ENCODE assay signal across 17 mouse cellular contexts in genomic region chr11:17658289-17658688, GRCm38 (mm10).
DNase-seq lines count a peak whose midpoint lies in the region; ATAC-seq lines count a peak whose summit lies in the region.
"Had no signal": no experiment of that assay in that cellular context is flagged by ENCODE, and none has a peak within 500 bp of the region (broad histone marks: within the 10 kb centered on the region; RNA-seq: fewer than 3 reads in every experiment).

No protein-coding gene starts in this region.

- no peak for DNase-seq in forebrain, embryonic 11.5 days (ENCODE audit: low spot score)
- DNase-seq in forebrain, embryonic 10.5 days (ENCODE audit: extremely low spot score, low spot score): no peak
- DNase-seq in right cerebral cortex, postnatal 10 days (ENCODE audit: low spot score in 2 of 2): peak; percentile 45 to 50
- no peak for DNase-seq in right cerebral cortex, postnatal 25 days
- DNase-seq in yolk sac, embryonic 10.5 days (ENCODE audit: low spot score): no peak
- DNase-seq in urinary bladder, adult 18-20 months (ENCODE audit: low spot score in 2 of 2): no peak
- DNase-seq: adrenal gland, adult 2 months; cerebellum, postnatal 10 days; gastrocnemius, postnatal 36 days; thymus, adult 2 months had no signal

- H3K27ac ChIP-seq in forebrain, embryonic 11.5 days (ENCODE audit: low read depth, low read length): no peak overlapping the region
- no peak overlapping the region for H3K27ac ChIP-seq in forebrain, embryonic 10.5 days
- H3K27ac ChIP-seq in hindbrain, embryonic 16.5 days (ENCODE audit: low read depth, low read length): no peak overlapping the region
- H3K27ac ChIP-seq in kidney, embryonic 16.5 days (ENCODE audit: low read length): no peak overlapping the region
- H3K27ac ChIP-seq: heart, embryonic 13.5 days; liver, embryonic 12.5 days had no signal

- no peak overlapping the region for H3K4me3 ChIP-seq in forebrain, embryonic 11.5 days (ENCODE audit: low read depth, low read length)
- H3K4me3 ChIP-seq in forebrain, embryonic 10.5 days: no peak overlapping the region
- no peak overlapping the region for H3K4me3 ChIP-seq in hindbrain, embryonic 16.5 days (ENCODE audit: low read length)
- H3K4me3 ChIP-seq in kidney, embryonic 16.5 days (ENCODE audit: low read length): no peak overlapping the region
- H3K4me3 ChIP-seq: heart, embryonic 13.5 days; liver, embryonic 12.5 days; megakaryocyte, embryonic 14.5 days had no signal

- no peak overlapping the region for H3K9ac ChIP-seq in forebrain, embryonic 11.5 days (ENCODE audit: low read length)
- no peak overlapping the region for H3K9ac ChIP-seq in hindbrain, embryonic 16.5 days (ENCODE audit: low read depth, low read length)
- no peak overlapping the region for H3K9ac ChIP-seq in kidney, embryonic 16.5 days (replicated peaks; ENCODE audit: low read length)
- H3K9ac ChIP-seq: heart, embryonic 13.5 days; liver, embryonic 12.5 days had no signal

- no peak overlapping the region for H3K4me2 ChIP-seq in forebrain, embryonic 11.5 days (ENCODE audit: low read depth, low read length, severe bottlenecking)
- H3K4me2 ChIP-seq in hindbrain, embryonic 16.5 days (ENCODE audit: low read length): no peak overlapping the region
- no peak overlapping the region for H3K4me2 ChIP-seq in kidney, embryonic 16.5 days (replicated peaks; ENCODE audit: low read depth, low read length)
- H3K4me2 ChIP-seq: heart, embryonic 13.5 days; liver, embryonic 12.5 days had no signal

- ATAC-seq in forebrain, embryonic 11.5 days (replicated peaks; ENCODE audit: low FRiP score): peak; percentile 58; the same call in 1 of the 2 replicates
- peak; percentile 68 for ATAC-seq in hindbrain, embryonic 16.5 days
- no peak for ATAC-seq in kidney, embryonic 16.5 days (ENCODE audit: low FRiP score, low TSS enrichment)
- ATAC-seq: liver, embryonic 12.5 days; lung, postnatal 0 days; Patski had no signal

- H3K27me3 ChIP-seq in forebrain, embryonic 11.5 days (ENCODE audit: control insufficient read depth, insufficient read depth, low read length): no peaks in the 10 kb centered on the region
- H3K27me3 ChIP-seq in forebrain, embryonic 10.5 days (ENCODE audit: poor library complexity, severe bottlenecking): no peaks in the 10 kb centered on the region
- H3K27me3 ChIP-seq in hindbrain, embryonic 16.5 days (replicated peaks; ENCODE audit: control insufficient read depth, insufficient read depth, low read length): no peaks in the 10 kb centered on the region
- no peaks in the 10 kb centered on the region for H3K27me3 ChIP-seq in kidney, embryonic 16.5 days (ENCODE audit: insufficient read depth, low read length)
- H3K27me3 ChIP-seq: heart, embryonic 13.5 days; liver, embryonic 12.5 days; megakaryocyte, embryonic 14.5 days; Patski had no signal

- H3K9me3 ChIP-seq in forebrain, embryonic 11.5 days (ENCODE audit: control insufficient read depth, low read length): no peaks in the 10 kb centered on the region
- no peaks in the 10 kb centered on the region for H3K9me3 ChIP-seq in forebrain, embryonic 10.5 days
- no peaks in the 10 kb centered on the region for H3K9me3 ChIP-seq in hindbrain, embryonic 16.5 days (ENCODE audit: control insufficient read depth, low read length)
- H3K9me3 ChIP-seq in kidney, embryonic 16.5 days (ENCODE audit: low read length): no peaks in the 10 kb centered on the region
- H3K9me3 ChIP-seq: heart, embryonic 13.5 days; liver, embryonic 12.5 days; megakaryocyte, embryonic 14.5 days had no signal

- 55% methylated on average over 3 of the region's 3 CpGs for WGBS in forebrain, embryonic 11.5 days
- 83% methylated on average over 3 of the region's 3 CpGs for WGBS in forebrain, embryonic 10.5 days
- 34% methylated on average over 3 of the region's 3 CpGs for WGBS in hindbrain, embryonic 16.5 days
- WGBS in kidney, embryonic 16.5 days: 75% methylated on average over 3 of the region's 3 CpGs

- no peaks in the 10 kb centered on the region for H3K4me1 ChIP-seq in forebrain, embryonic 11.5 days (replicated peaks; ENCODE audit: control insufficient read depth, insufficient read depth, low read length)
- H3K4me1 ChIP-seq in forebrain, embryonic 10.5 days: no peaks in the 10 kb centered on the region
- no peaks in the 10 kb centered on the region for H3K4me1 ChIP-seq in hindbrain, embryonic 16.5 days (ENCODE audit: control insufficient read depth, insufficient read depth, low read depth, low read length)
- H3K4me1 ChIP-seq in kidney, embryonic 16.5 days (ENCODE audit: insufficient read depth, low read length): no peaks in the 10 kb centered on the region
- H3K4me1 ChIP-seq: heart, embryonic 13.5 days; liver, embryonic 12.5 days; megakaryocyte, embryonic 14.5 days had no signal

- H3K36me3 ChIP-seq in forebrain, embryonic 11.5 days (ENCODE audit: control insufficient read depth, insufficient read depth, low read length): no peaks in the 10 kb centered on the region
- H3K36me3 ChIP-seq in forebrain, embryonic 10.5 days (replicated peaks): no peaks in the 10 kb centered on the region
- H3K36me3 ChIP-seq in hindbrain, embryonic 16.5 days (ENCODE audit: control insufficient read depth, insufficient read depth, low read length): no peaks in the 10 kb centered on the region
- H3K36me3 ChIP-seq in kidney, embryonic 16.5 days (ENCODE audit: insufficient read depth, low read length): no peaks in the 10 kb centered on the region
- H3K36me3 ChIP-seq: heart, embryonic 13.5 days; liver, embryonic 12.5 days had no signal

Comparison
In these comparisons a context has a peak if more than half of its experiments do, and no peak if none do; other contexts are left out.
1. DNase-seq: peak in right cerebral cortex, postnatal 10 days (2 of 2); none in forebrain, embryonic 11.5 days (single experiment), forebrain, embryonic 10.5 days (single experiment), right cerebral cortex, postnatal 25 days (single experiment), yolk sac, embryonic 10.5 days (single experiment) and urinary bladder, adult 18-20 months (0 of 2).